Mouse (Mus musculus): ENCODE measurements around the gene 1700067P10Rik. TPM values are rescaled to one million over a fixed set of nuclear protein-coding genes. Genes with fewer than 3 reads are reported as not detected.

Gene 1700067P10Rik
- polyA plus RNA-seq (2021; fragmentation: Nextera tagmentation): not detected in 2 replicates
- long read RNA-seq, experiment 1: 0 reads
- long read RNA-seq, experiment 2: 0 reads

DNA sequence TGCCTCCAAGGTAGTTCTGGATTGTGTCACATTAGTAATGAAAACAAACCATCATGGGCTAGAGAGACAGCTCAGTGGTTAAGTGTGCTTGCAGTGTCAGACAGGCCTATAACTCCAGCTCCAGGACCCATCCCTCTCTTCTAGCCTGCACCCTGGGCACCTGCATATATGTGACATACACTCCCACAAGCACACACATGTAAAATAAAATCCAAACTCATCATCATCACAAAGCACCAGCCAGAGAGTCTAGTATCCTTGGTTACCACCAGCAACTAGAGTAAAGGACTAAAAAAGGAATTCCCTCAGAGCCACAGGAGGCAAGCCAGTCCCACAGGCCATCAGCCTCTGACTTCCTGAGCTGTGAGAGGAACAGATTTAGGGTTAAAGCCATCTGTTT lies at the start of gene 1700067P10Rik:
TSS of gene 1700067P10Rik (plus strand) at position 301 of the 400 bp plus-strand sequence.

Other genes starting within 250 kb of the 1700067P10Rik start
- gene Foxp4, start 164.7 kb upstream of the 1700067P10Rik start, polyA plus RNA-seq (2021; fragmentation: Nextera tagmentation): 16.7 and 62.5 TPM in 2 replicates
- gene 1700122O11Rik, start 51.0 kb upstream of the 1700067P10Rik start, polyA plus RNA-seq (2021; fragmentation: Nextera tagmentation): not detected in 2 replicates
- not detected in 2 replicates for gene 9830107B12Rik, start 56.9 kb downstream of the 1700067P10Rik start, polyA plus RNA-seq (2021; fragmentation: Nextera tagmentation)
- gene A530064D06Rik, start 78.0 kb downstream of the 1700067P10Rik start, polyA plus RNA-seq (2021; fragmentation: Nextera tagmentation): not detected in 2 replicates
- gene Trem1, start 143.4 kb downstream of the 1700067P10Rik start, polyA plus RNA-seq (2021; fragmentation: Nextera tagmentation): not detected in 2 replicates
- 0.15 TPM in 1 of 2 replicates, not detected in the other for gene Trem3, start 158.5 kb downstream of the 1700067P10Rik start, polyA plus RNA-seq (2021; fragmentation: Nextera tagmentation)
- 0.18 TPM in 1 of 2 replicates, not detected in the other for gene Treml4, start 175.0 kb downstream of the 1700067P10Rik start, polyA plus RNA-seq (2021; fragmentation: Nextera tagmentation)
- 0.04 and 0.18 TPM in 2 replicates for gene Treml2, start 210.2 kb downstream of the 1700067P10Rik start, polyA plus RNA-seq (2021; fragmentation: Nextera tagmentation)
- 0.11 TPM in 1 of 2 replicates, not detected in the other for gene B430306N03Rik, start 226.8 kb downstream of the 1700067P10Rik start, polyA plus RNA-seq (2021; fragmentation: Nextera tagmentation)

All from left cerebral cortex, adult 6 months (tissue).